In the genomic region with DNA sequence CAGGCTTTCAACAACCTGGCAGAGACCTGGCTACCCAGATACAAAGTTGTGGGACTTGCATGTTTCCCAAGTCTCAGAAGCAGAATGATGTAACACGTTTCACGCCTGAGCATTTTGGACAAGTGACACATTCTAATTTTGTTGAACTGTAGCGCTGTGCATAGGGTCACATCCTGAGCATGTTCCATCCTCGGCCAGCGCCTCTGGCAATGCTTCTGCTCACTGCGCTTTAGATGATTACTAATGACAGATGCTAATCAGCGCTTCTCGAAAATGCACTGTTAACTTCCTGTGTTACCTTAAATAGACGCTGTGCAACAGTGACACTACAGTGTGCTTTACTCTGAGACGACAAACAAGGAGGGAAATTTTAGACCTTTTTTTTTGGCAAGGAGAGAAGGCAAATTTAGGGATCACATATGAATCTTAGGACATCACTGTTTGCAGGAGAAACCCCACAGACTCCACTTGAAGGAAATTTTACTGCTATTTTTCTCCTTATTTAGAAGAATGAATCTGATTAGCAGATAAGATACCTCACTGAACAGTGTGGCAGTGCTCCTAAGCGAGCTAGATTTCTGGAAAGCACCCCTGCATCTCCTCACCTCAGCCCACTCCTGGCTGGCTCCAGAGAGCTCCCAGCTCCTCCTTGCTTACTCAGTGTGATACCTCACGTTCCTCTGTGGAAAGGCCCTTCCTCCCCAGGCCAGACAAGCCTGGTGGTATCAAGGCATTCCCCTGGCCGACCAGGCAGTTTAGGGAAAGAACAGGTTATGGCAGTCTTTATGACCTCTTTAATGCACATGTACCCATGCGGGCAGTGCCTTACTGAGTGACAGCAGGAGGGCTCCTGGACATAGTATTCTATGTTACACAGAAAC, we compare ENCODE assay signal across 15 mouse cellular contexts. TPM values are rescaled to one million over a fixed set of nuclear protein-coding genes. Genes with fewer than 3 reads are reported as not detected.
DNase-seq lines count a peak whose midpoint lies in the region; ATAC-seq lines count a peak whose summit lies in the region.
"Had no signal": no experiment of that assay in that cellular context is flagged by ENCODE, and none has a peak within 500 bp of the region (broad histone marks: within the 10 kb centered on the region; RNA-seq: fewer than 3 reads in every experiment).

No protein-coding gene starts in this region.

- peak; percentile 83 for DNase-seq in heart, adult 11 months
- no peak for DNase-seq in heart, adult 9 months (ENCODE audit: low spot score in 2 of 2)
- peak; percentile 9 to 10 for DNase-seq in cerebellum, postnatal 25 days
- DNase-seq in thymus, postnatal 10 days (ENCODE audit: low spot score in 2 of 2) = no peak
- no peak for DNase-seq in B cell, adult 2 months
- DNase-seq: adrenal gland, postnatal 10 days; gastrocnemius, postnatal 36 days; lung, adult 18-20 months; thymus, adult 2 months had no signal

- peak; percentile 87 for ATAC-seq in CD4-positive, CD25-positive, alpha-beta regulatory T cell, adult 4 months
- peak; percentile 56 for ATAC-seq in megakaryocyte, adult 5-6 weeks (ENCODE audit: poor library complexity, severe bottlenecking)
- ATAC-seq in erythroid progenitor cell, adult 5-6 weeks (replicated peaks; ENCODE audit: low FRiP score, poor library complexity, severe bottlenecking) = no peak

RNA-seq across cellular contexts. Expression of a gene that starts 28.5 kb away (rescaled TPM):
- not detected for polyA plus RNA-seq in CD4-positive, CD25-positive, alpha-beta regulatory T cell, adult 4 months (2017; shearing (Covaris generic))
- 0.18 TPM in 2 replicates for total RNA-seq in megakaryocyte, adult 5-6 weeks (2015)
- 0.28 and 0.62 TPM in 2 replicates for total RNA-seq in megakaryocyte, adult 5-6 weeks (2017)
- total RNA-seq in erythroid progenitor cell, adult 5-6 weeks (2015; ENCODE audit: low replicate concordance) = not detected in 2 replicates
- total RNA-seq in erythroid progenitor cell, adult 5-6 weeks (2017; ENCODE audit: low replicate concordance) = not detected in 2 replicates
- total RNA-seq: adrenal gland, postnatal 10 days; gastrocnemius, postnatal 36 days; layer of hippocampus, adult 8-10 months had no signal
- polyA plus RNA-seq: embryonic facial prominence, embryonic 13.5 days; hindbrain, embryonic 15.5 days had no signal

RNA-seq across cellular contexts. Expression of a gene that starts 44.1 kb away (rescaled TPM):
- polyA plus RNA-seq in CD4-positive, CD25-positive, alpha-beta regulatory T cell, adult 4 months (2017; shearing (Covaris generic)) = 10 to 100 TPM; 47.8 to 50.7 TPM
- total RNA-seq in megakaryocyte, adult 5-6 weeks (2015) = 23.9 and 26.7 TPM in 2 replicates
- total RNA-seq in megakaryocyte, adult 5-6 weeks (2017) = 33.7 and 38.1 TPM in 2 replicates
- 23.1 and 46.5 TPM in 2 replicates for total RNA-seq in erythroid progenitor cell, adult 5-6 weeks (2015; ENCODE audit: low replicate concordance)
- 26.7 and 30.7 TPM in 2 replicates for total RNA-seq in erythroid progenitor cell, adult 5-6 weeks (2017; ENCODE audit: low replicate concordance)

RNA-seq across cellular contexts. Expression of a gene that starts 44.6 kb away (rescaled TPM):
- polyA plus RNA-seq in CD4-positive, CD25-positive, alpha-beta regulatory T cell, adult 4 months (2017; shearing (Covaris generic)) = 1 to 10 TPM; 3.1 to 4.0 TPM
- total RNA-seq in megakaryocyte, adult 5-6 weeks (2015) = 5.5 and 13.1 TPM in 2 replicates
- 8.0 and 8.7 TPM in 2 replicates for total RNA-seq in megakaryocyte, adult 5-6 weeks (2017)
- 6.8 TPM in 1 of 2 replicates, not detected in the other for total RNA-seq in erythroid progenitor cell, adult 5-6 weeks (2015; ENCODE audit: low replicate concordance)
- total RNA-seq in erythroid progenitor cell, adult 5-6 weeks (2017; ENCODE audit: low replicate concordance) = not detected in 2 replicates
- total RNA-seq: adrenal gland, postnatal 10 days; gastrocnemius, postnatal 36 days; layer of hippocampus, adult 8-10 months had no signal

RNA-seq across cellular contexts. Expression of a gene that starts 57.6 kb away (rescaled TPM):
- polyA plus RNA-seq in CD4-positive, CD25-positive, alpha-beta regulatory T cell, adult 4 months (2017; shearing (Covaris generic)) = not detected
- not detected in 2 replicates for total RNA-seq in megakaryocyte, adult 5-6 weeks (2015)
- not detected in 2 replicates for total RNA-seq in megakaryocyte, adult 5-6 weeks (2017)
- total RNA-seq in erythroid progenitor cell, adult 5-6 weeks (2015; ENCODE audit: low replicate concordance) = not detected in 2 replicates
- total RNA-seq in erythroid progenitor cell, adult 5-6 weeks (2017; ENCODE audit: low replicate concordance) = not detected in 2 replicates
- total RNA-seq: adrenal gland, postnatal 10 days; gastrocnemius, postnatal 36 days; layer of hippocampus, adult 8-10 months had no signal
- polyA plus RNA-seq: embryonic facial prominence, embryonic 13.5 days; hindbrain, embryonic 15.5 days had no signal

Comparison
In these comparisons a context has a peak if more than half of its experiments do, and no peak if none do; other contexts are left out.
1. DNase-seq: peak in heart, adult 11 months (single experiment) and cerebellum, postnatal 25 days (2 of 2); none in heart, adult 9 months (0 of 2), thymus, postnatal 10 days (0 of 2) and B cell, adult 2 months (0 of 2).